Mouse (Mus musculus): ENCODE measurements around the gene Oxnad1.

Oxnad1 gene

GRCm38 (mm10) chr14:32145401-32145800, 60.2 kb downstream of the Oxnad1 start:
- no peak for DNase-seq

GRCm38 (mm10) chr14:32145809-32146511, 60.8 kb downstream of the Oxnad1 start:
- no peak for DNase-seq

DNA sequence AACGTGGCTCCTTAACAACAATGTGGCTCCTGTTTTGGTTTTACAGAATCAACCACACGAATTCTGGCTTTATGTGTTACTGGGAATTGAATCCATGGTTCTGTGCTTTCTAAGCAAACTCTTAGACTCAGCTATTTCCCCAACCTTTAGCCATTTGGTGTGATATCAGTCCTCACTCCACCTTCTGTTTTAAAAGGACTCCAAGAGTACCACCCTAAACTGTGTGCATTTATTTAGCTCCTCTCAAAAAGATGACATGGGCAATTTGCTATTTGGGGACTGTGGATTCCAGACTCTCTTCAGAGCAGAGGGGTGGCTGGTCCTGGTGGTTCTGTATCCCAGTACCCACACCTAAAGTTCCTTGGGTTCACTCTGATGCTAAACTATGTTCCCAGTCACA, 61.4 kb downstream of the Oxnad1 start:
- DNase-seq = no peak

DNA sequence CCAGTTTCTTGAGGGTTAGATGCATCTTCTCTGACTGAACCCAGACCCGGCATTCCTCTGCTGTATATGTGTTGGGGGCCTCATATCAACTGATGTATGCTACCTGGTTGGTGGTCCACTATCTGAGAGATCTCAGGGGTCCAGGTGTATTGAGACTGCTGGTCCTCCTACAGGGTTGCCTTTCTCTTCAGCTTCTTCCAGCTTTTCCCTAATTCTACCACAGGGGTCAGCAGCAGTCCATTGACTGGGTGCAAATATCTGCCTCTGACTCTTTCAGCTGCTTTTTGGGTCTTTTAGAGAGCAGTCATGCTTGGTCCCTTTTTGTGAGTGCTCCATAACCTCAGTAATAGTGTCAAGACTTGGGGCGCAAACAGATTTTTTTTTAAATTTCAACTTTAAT, 65.7 kb downstream of the Oxnad1 start:
- no peak for DNase-seq

DNA sequence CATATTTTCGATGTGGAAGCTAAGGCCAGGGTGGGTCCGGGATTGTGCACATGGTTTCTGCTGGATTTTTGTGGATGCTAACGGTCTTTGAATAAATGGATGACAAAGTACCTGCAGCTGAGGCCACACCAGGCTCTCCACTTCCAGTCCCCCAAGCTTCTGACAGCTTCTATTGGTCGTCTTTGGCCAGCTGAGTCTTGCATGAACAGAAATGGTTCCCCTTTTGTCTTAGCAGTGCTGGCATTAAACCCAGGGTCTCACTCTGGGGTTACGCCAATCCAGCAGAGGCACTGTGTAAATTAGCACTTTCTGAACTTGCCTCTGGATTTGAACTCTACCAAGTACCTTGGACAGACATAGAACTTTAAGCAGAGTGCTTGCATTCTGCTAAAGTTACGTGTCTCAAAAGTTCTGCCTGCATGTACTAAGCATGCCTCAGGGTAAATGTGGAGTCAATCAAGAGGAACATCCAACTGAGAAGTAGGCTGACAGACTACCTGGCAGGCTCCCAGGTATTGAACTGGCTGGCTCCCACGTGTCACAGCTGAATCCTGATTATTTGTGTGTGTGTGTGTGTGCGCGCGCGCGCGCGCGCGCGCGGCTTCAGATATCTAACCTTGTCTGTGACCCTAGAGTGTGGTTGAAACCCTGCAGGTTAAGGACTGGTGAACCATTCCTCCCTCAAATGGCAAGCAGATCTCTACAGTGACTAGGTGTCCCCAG, 67.2 kb downstream of the Oxnad1 start:
- DNase-seq = no peak
